Mouse (Mus musculus) ES-E14 (cell line): ENCODE results near the gene Rapgef3.

ENCODE experiments used
- CHD2 ChIP-seq: IDR thresholded peaks from 2 replicates; pipeline ENCODE4 v1.6.1; 2014; ENCODE audit warnings: mild to moderate bottlenecking, low read depth, low read length, inconsistent platforms
- HCFC1 ChIP-seq: IDR thresholded peaks from 2 replicates; pipeline ENCODE4 v1.6.1; 2012; ENCODE audit warnings: low read length, inconsistent platforms, borderline replicate concordance; ENCODE audit not compliant: insufficient read depth
- MAFK ChIP-seq: IDR thresholded peaks from 2 replicates; pipeline ENCODE4 v1.6.1; 2014; ENCODE audit warnings: mild to moderate bottlenecking, low read depth, low read length, inconsistent platforms; ENCODE audit not compliant: insufficient read depth
- ZC3H11A ChIP-seq: IDR thresholded peaks from 2 replicates; pipeline ENCODE4 v1.6.1; 2012; ENCODE audit warnings: low read depth, mild to moderate bottlenecking, inconsistent platforms, low read length, borderline replicate concordance
- ZNF384 ChIP-seq: IDR thresholded peaks from 2 replicates; pipeline ENCODE4 v1.6.1; 2012; ENCODE audit warnings: low read depth, low read length, inconsistent platforms

DNA sequence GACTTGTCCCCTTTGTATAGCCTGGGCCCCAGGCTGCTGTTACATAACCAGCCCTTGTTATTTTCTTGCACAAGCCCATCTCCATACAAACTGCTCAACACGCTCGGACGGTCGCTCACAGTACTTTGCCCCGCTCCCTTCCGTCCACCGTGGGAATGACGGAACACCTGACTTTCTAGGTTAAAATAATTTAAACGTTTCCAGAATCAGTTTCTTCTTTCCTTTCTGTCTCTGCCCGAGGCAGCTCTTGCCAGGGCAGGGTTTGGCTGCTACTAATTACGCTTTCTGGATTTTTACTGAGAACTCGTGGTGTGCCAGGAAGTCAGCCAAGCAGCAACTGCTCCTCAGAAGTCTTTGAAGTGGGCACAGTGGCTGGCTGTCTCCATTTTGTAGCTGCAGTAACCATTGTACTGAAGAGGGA, 12.8 kb upstream of the Rapgef3 start:
- no peak for TF ChIP-seq MAFK
- no peak for TF ChIP-seq CHD2
- no peak for TF ChIP-seq HCFC1
- TF ChIP-seq ZNF384, result no peak
- TF ChIP-seq ZC3H11A, result no peak
